Mouse (Mus musculus) left cerebral cortex, adult 9 months (tissue): ENCODE data around the gene Vmn1r71.
"Not testable (repeated sequence)": the region's sequence is repeated elsewhere in the genome, so short reads cannot be mapped to it uniquely, and the experiment has no call there.

Source experiments
- DNase-seq, 2 experiments: peaks; one replicate each; pipeline ENCODE4 v3.0.0; 2022; ENCODE audit warnings: low spot score in 2 of 2

The Vmn1r71 gene

GRCm38 (mm10) chr7:10754264-10754663 lies at the start of gene Vmn1r71:
Gene Vmn1r71 (minus strand): TSS chr7:10754364.
- DNase-seq: no peak

DNA sequence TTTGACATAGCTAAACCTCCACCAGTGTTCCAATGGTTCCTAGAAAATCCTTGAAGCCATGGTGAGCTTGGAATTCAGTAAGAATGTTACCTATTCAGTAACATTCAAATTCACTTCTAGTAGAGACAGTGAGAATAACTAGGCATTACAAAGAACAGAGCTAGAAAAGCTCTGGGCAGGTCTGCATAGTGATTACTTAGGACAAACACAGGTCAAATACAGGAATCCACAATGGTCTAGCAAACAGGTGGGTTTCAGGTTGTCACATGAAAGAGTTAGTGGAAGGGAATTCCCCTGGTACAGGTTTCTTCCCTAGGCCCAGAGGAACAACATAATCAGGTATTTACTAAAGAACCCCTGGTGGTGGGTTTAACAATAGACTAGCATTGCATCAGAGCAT lies 3.4 kb upstream of the Vmn1r71 start:
- not testable (repeated sequence) for DNase-seq
